Mouse (Mus musculus) embryonic fibroblast, embryonic 13.5 days (primary cell): ENCODE data around the gene Rgs6.

Source experiments
- CTCF ChIP-seq: IDR thresholded peaks from 2 replicates; pipeline ENCODE4 v1.5.1; 2011; ENCODE audit warnings: mild to moderate bottlenecking, control low read depth, low read length, moderate library complexity, borderline replicate concordance; ENCODE audit not compliant: insufficient read depth
- POLR2A ChIP-seq: IDR thresholded peaks from 2 replicates; pipeline ENCODE4 v1.6.1; 2011; ENCODE audit warnings: low read depth, mild to moderate bottlenecking, control low read depth, low read length, moderate library complexity

DNA sequence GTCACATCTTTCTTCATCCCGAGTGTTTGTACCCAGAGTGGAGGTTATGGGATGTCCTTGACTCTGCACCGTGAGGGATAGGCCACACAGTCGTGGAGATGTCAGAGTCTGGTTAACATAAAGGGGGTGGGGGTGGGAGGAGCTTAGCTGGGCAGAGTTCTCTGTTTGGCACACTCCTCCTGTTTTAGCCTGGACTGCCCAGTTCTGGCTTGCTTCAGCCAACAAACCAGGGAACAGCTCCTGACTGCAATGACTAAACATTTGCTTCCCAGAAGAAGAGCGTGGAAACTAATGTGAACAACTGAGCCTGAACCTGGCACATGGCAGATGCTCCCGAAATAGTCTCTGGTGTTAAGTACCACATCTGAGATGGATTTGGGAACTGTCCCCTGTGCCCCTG lies 575.6 kb downstream of the Rgs6 start:
- TF ChIP-seq CTCF: no peak
- TF ChIP-seq POLR2A: no peak
